Mouse (Mus musculus): ENCODE measurements around the gene Fam209. TPM values are rescaled to one million over a fixed set of nuclear protein-coding genes. Genes with fewer than 3 reads are reported as not detected.
A peak's percentile ranks its signal among the peaks of the same experiment; 100 is the strongest.

The Fam209 gene
- polyA plus RNA-seq, 1 experiment from 2014 or later = 0.17 TPM

DNA sequence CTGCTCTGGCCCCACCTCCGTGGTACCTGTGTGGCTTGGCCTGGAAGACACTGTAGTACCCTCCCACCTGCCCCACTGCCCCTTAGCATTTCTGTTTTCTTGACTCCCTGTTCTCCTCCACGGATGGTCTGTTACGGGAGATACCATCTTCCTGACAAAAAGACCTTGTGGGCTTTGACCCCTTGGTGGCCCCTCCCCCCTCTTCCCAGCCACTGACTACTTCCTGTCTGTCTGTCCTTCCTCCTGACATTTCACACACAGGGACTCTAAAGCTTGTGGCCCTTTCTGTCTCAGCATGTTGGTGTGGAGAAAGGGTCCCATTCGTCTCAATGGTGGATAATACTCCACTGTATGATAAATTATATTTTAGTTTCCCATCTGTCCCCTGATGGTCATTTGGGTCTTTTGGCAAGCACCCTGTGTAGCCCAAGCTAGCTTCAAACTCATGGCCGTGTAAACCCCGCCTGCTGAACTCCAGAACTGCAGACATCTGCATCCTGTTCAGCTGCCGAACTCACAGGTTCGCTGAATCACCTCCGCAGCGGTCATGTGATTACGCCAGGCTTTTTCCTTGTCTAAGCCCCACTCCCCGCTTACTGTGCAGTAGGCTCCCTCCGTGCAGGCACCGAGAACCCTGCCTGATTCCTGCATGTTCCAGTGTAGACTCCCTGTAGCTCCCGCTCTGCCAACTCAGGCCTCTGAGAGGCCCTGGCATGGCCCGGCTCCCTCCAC is 9.5 kb downstream of the Fam209 start:
- Histone ChIP-seq H3K9me3 (replicated peaks) (no peaks in the 10 kb centered on the region), H3K36me3 (no peaks in the 10 kb centered on the region), H3K4me3 (no peak overlapping the region), H3K27me3 (ENCODE audit: low read depth, poor library complexity, severe bottlenecking) (0 out of 2 replicates have a peak, but pooled peaks cover 1% of the 10 kb centered on the region), H3K27ac (replicated peaks) (no peak overlapping the region), H3K4me1 (peaks cover 9% of the 10 kb centered on the region)
- 84% methylated on average over 16 of the region's 16 CpGs for WGBS
- no peak for DNase-seq (ENCODE audit: low spot score)

DNA sequence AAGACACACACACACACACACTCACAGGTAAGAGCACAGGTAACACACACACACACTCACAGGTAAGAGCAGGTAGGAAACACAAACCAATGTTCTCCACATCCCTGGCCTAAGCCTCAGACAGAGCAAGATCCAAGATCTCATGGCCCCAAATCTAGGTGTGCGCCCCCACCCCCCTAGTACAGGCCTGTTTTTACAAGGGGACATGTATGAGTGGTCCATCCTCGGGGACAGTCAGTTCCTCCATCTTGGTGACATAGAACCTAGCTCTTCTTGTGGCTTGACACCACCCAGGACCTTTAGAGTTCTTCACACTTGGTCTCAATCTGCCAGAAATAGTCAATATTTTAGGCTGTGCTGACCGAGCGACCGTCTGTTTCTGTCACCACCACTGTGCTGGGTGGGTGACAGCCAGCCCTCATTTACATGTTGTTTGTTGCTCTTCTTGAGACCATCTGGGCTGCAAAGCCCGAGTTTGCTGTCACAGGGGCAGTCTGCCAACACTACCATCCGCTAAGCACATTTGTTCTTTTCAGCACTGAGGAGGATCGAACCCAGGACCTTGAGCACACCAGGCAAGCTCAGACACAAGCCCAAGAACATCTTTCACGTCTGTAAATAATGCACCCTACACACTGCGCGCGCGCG is 11.6 kb downstream of the Fam209 start:
- DNase-seq (ENCODE audit: low spot score) = no peak
- Histone ChIP-seq H3K4me3 (no peak overlapping the region), H3K27me3 (ENCODE audit: low read depth, poor library complexity, severe bottlenecking) (no peaks in the 10 kb centered on the region), H3K9me3 (replicated peaks) (no peaks in the 10 kb centered on the region), H3K4me1 (no peaks in the 10 kb centered on the region; the same call in 1 of the 2 replicates), H3K36me3 (no peaks in the 10 kb centered on the region), H3K27ac (replicated peaks) (no peak overlapping the region)
- WGBS = 84% methylated on average over 14 of the region's 14 CpGs

DNA sequence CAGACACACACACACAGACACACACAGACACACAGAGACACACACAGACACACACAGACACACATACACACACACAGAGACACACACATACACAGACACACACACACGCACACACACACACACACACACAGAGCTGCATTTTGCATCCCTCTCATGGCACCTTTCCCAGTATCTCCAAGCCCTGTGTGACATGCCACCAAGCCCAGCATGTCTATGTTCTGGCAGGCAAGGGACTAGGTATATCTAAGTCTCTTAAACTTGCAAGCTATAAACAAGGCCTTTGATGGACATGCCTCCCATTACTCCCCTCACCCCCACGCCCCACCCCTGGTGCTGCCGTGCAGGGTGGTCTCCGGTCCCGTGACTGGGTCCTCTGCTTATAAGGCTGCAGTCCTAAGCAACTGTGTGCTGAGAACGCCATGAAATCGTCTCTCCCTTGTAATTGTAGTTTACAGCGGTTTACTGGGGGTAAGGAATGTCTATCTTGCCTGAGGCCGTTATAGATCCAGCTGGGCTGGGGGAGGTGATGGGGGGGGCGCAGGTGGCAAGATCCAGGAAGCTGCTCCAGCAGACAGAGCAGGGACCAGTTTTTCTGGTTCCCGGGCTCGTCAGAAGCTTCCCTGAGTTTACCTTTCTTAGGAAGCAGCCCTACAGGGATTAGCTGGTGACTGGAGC is 12.5 kb downstream of the Fam209 start:
- Histone ChIP-seq H3K36me3 (no peaks in the 10 kb centered on the region), H3K4me3 (no peak overlapping the region), H3K4me1 (no peaks in the 10 kb centered on the region; the same call in 1 of the 2 replicates), H3K27me3 (ENCODE audit: low read depth, poor library complexity, severe bottlenecking) (no peaks in the 10 kb centered on the region), H3K27ac (replicated peaks) (no peak overlapping the region), H3K9me3 (replicated peaks) (no peaks in the 10 kb centered on the region)
- 53% methylated on average over 12 of the region's 12 CpGs for WGBS
- no peak for DNase-seq (ENCODE audit: low spot score)

DNA sequence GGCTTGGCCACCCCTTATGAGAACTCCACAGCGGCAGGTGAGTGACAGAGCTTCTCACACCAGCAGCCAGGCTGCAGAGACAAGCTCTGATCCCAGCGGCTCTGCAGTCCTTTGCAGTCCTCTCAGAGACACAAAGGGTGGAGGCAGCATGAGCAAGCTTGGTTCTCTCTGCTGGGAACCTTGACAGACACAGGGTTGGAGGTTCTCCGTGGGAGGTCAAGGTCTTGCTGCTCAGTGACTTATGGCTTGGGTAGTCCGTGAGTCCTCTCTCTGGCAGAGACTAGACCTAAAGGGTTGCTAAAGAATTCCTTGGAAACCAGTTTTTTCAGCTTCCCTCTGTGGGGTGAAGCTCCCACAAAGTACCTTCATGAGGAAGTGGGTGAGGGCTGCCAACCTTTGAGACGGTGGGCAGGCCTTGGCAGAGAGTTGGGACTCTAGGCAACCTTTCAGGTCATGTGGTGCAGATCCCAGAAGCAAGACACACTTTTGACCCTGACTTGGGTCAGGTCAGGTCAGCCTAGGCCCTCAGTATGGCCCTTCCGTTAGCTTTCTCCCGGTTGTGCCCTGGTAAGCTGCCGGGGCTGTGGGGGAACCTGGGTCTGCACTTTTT is 24.5 kb downstream of the Fam209 start:
- H3K4me1 ChIP-seq = peaks cover 4% of the 10 kb centered on the region
- no peaks in the 10 kb centered on the region for H3K9me3 ChIP-seq (replicated peaks)
- WGBS = 75% methylated on average over 8 of the region's 8 CpGs
- H3K27ac ChIP-seq (replicated peaks) = no peak overlapping the region
- H3K4me3 ChIP-seq = no peak overlapping the region
- DNase-seq (ENCODE audit: low spot score) = no peak
- no peaks in the 10 kb centered on the region for H3K27me3 ChIP-seq (ENCODE audit: low read depth, poor library complexity, severe bottlenecking)
- no peaks in the 10 kb centered on the region for H3K36me3 ChIP-seq

DNA sequence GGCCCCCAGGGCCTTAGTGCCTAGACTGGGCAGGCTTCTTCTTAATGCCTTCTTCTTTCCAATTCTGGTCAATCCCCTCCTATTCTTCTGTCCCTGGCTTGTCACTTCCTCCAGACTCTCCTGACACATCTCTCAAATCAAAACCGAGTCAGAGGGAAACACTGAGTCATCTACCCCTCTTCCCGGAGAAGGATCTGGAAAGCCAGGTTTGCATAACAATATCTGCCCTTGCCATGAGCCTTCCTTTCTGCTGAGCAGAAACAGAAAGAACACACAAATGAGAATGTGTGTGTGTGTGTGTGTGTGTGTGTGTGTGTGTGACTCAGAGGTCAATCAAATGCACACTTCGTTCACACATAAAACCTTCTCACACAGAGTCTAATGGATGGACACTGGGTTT is 26.5 kb downstream of the Fam209 start:
- H3K27me3 ChIP-seq (ENCODE audit: low read depth, poor library complexity, severe bottlenecking) = no peaks in the 10 kb centered on the region
- no peaks in the 10 kb centered on the region for H3K9me3 ChIP-seq (replicated peaks)
- WGBS = 69% methylated on average over 3 of the region's 3 CpGs
- H3K36me3 ChIP-seq = no peaks in the 10 kb centered on the region
- no peak overlapping the region for H3K4me3 ChIP-seq
- DNase-seq (ENCODE audit: low spot score) = no peak
- peaks cover 4% of the 10 kb centered on the region for H3K4me1 ChIP-seq
- no peak overlapping the region for H3K27ac ChIP-seq (replicated peaks)

- Histone ChIP-seq H3K27ac (replicated peaks) (no peak overlapping the region), H3K36me3 (no peaks in the 10 kb centered on the region), H3K4me1 (peaks cover 4% of the 10 kb centered on the region), H3K4me3 (no peak overlapping the region), H3K27me3 (ENCODE audit: low read depth, poor library complexity, severe bottlenecking) (no peaks in the 10 kb centered on the region), H3K9me3 (replicated peaks) (no peaks in the 10 kb centered on the region)
- DNase-seq (ENCODE audit: low spot score) = no peak
- WGBS = 51% methylated on average over 7 of the region's 7 CpGs
Observed at GRCm38 (mm10) chr2:172500752-172501316, 28.5 kb downstream of the Fam209 start.

- Histone ChIP-seq H3K27me3 (ENCODE audit: low read depth, poor library complexity, severe bottlenecking) (no peaks in the 10 kb centered on the region), H3K4me3 (no peak overlapping the region), H3K9me3 (replicated peaks) (no peaks in the 10 kb centered on the region), H3K4me1 (peaks cover 4% of the 10 kb centered on the region), H3K27ac (replicated peaks) (no peak overlapping the region), H3K36me3 (no peaks in the 10 kb centered on the region)
- peak; percentile 73 for DNase-seq (ENCODE audit: low spot score)
- 6% methylated on average over 4 of the region's 4 CpGs for WGBS
Observed at GRCm38 (mm10) chr2:172501341-172501740, 29.0 kb downstream of the Fam209 start.

- 77% methylated on average over 14 of the region's 14 CpGs for WGBS
- no peak for DNase-seq (ENCODE audit: low spot score)
Observed at GRCm38 (mm10) chr2:172502168-172502567, 29.8 kb downstream of the Fam209 start.

DNA sequence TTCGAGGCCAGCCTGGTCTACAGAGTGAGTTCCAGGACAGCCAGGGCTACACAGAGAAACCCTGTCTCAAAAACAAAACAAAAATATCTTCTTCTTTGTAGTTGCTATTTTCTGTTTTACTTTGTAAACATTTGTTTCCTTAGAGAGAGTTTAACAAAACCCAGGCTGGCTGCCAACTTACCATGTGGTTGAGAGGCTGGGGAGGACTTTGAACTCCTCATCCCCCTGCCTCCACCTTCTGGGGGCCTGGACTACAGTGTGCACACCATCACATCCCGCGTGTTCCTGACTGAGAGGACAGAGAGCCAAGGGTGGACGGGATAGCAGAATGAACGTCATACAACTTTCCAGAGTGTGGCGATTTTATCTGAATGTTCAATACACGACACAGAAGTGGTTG is 33.8 kb downstream of the Fam209 start:
- peaks cover 1% of the 10 kb centered on the region for H3K4me1 ChIP-seq
- no peaks in the 10 kb centered on the region for H3K27me3 ChIP-seq (ENCODE audit: low read depth, poor library complexity, severe bottlenecking)
- no peaks in the 10 kb centered on the region for H3K9me3 ChIP-seq (replicated peaks)
- H3K36me3 ChIP-seq = no peaks in the 10 kb centered on the region
- WGBS = 90% methylated on average over 7 of the region's 7 CpGs
- no peak for DNase-seq (ENCODE audit: low spot score)
- H3K4me3 ChIP-seq = no peak overlapping the region
- H3K27ac ChIP-seq (replicated peaks) = no peak overlapping the region

More at GRCm38 (mm10) chr2:172502168-172502567, 29.8 kb downstream of the Fam209 start:
- H3K4me3 ChIP-seq = no peak overlapping the region
- H3K9me3 ChIP-seq (replicated peaks) = no peaks in the 10 kb centered on the region
- no peaks in the 10 kb centered on the region for H3K27me3 ChIP-seq (ENCODE audit: low read depth, poor library complexity, severe bottlenecking)
- no peak overlapping the region for H3K27ac ChIP-seq (replicated peaks)
- peaks cover 4% of the 10 kb centered on the region for H3K4me1 ChIP-seq
- H3K36me3 ChIP-seq = no peaks in the 10 kb centered on the region

- 91% methylated on average over 15 of the region's 15 CpGs for WGBS
- no peak for DNase-seq (ENCODE audit: low spot score)
- H3K36me3 ChIP-seq = no peaks in the 10 kb centered on the region
- no peaks in the 10 kb centered on the region for H3K27me3 ChIP-seq (ENCODE audit: low read depth, poor library complexity, severe bottlenecking)
- H3K27ac ChIP-seq (replicated peaks) = no peak overlapping the region
- no peak overlapping the region for H3K4me3 ChIP-seq
- H3K9me3 ChIP-seq (replicated peaks) = no peaks in the 10 kb centered on the region
- no peaks in the 10 kb centered on the region for H3K4me1 ChIP-seq
Observed at GRCm38 (mm10) chr2:172510056-172510712, 37.9 kb downstream of the Fam209 start.

GRCm38 (mm10) chr2:172510899-172511298 is 38.6 kb downstream of the Fam209 start:
- DNase-seq (ENCODE audit: low spot score) = no peak
- Histone ChIP-seq H3K36me3 (no peaks in the 10 kb centered on the region), H3K27ac (replicated peaks) (no peak overlapping the region), H3K4me1 (no peaks in the 10 kb centered on the region), H3K4me3 (no peak overlapping the region), H3K9me3 (replicated peaks) (no peaks in the 10 kb centered on the region), H3K27me3 (ENCODE audit: low read depth, poor library complexity, severe bottlenecking) (0 out of 2 replicates have a peak, but pooled peaks cover 1% of the 10 kb centered on the region)
- 65% methylated on average over 3 of the region's 3 CpGs for WGBS

DNA sequence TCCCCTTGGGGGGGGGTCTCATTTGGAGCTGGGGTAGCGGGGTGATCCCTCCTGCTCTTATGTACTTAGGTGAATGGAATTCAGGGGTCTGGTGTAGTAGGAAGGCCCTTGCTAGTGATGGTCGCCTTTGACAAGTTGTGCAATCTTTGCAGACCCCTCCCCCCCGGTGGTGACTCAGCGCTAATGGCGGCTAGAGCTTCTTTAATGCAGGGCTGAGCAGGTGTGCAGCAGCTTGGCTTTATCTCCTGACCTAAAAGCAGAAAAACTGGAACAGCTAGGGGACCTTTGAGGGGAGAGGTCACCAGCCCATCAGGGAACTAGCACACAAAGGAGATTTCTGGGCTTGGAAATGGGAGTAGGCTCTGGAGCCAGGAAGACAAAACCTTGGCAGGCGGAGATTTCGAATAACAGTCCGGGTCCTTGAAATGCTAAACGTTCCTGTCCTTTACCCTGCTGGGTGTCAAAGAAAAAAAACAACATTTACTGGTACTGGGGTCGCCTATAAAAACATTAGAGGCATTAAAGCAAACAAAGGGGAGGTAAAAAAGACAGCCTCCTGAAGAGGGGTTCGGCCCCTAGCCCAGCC is 44.2 kb downstream of the Fam209 start:
- WGBS = 28% methylated on average over 11 of the region's 11 CpGs
- no peak overlapping the region; the same call in 1 of the 2 replicates for H3K27ac ChIP-seq (replicated peaks)
- no peaks in the 10 kb centered on the region for H3K36me3 ChIP-seq
- peaks cover 31% of the 10 kb centered on the region; the same call in 1 of the 2 replicates for H3K27me3 ChIP-seq (ENCODE audit: low read depth, poor library complexity, severe bottlenecking)
- peaks cover 18% of the 10 kb centered on the region for H3K4me1 ChIP-seq
- no peaks in the 10 kb centered on the region for H3K9me3 ChIP-seq (replicated peaks)
- DNase-seq (ENCODE audit: low spot score) = no peak
- no peak overlapping the region for H3K4me3 ChIP-seq
